ENCODE assay signal across 13 mouse cellular contexts in genomic region chr11:115477388-115477787, GRCm38 (mm10). TPM values are rescaled to one million over a fixed set of nuclear protein-coding genes. Genes with fewer than 3 reads are reported as not detected.
DNase-seq lines count a peak whose midpoint lies in the region; ATAC-seq and TF ChIP-seq lines count a peak whose summit lies in the region.
"Not testable (repeated sequence)": the region's sequence is repeated elsewhere in the genome, so short reads cannot be mapped to it uniquely, and the experiment has no call there.
"Had no signal": no experiment of that assay in that cellular context is flagged by ENCODE, and none has a peak within 500 bp of the region (broad histone marks: within the 10 kb centered on the region; RNA-seq: fewer than 3 reads in every experiment).

No protein-coding gene starts in this region.

- peaks cover 10% of the 10 kb centered on the region; the same call in 1 of the 2 replicates for H3K4me1 ChIP-seq in embryonic facial prominence, embryonic 14.5 days (ENCODE audit: control insufficient read depth, insufficient read depth, low read length)
- H3K4me1 ChIP-seq in hindbrain, embryonic 15.5 days (replicated peaks), result peaks cover 31% of the 10 kb centered on the region
- peaks cover 11% of the 10 kb centered on the region for H3K4me1 ChIP-seq in liver, adult 2 months (ENCODE audit: control insufficient read depth, insufficient read depth, low read length)
- H3K4me1 ChIP-seq in lung, embryonic 15.5 days, result peaks cover 31% of the 10 kb centered on the region
- H3K4me1 ChIP-seq in midbrain, embryonic 15.5 days, result peaks cover 33% of the 10 kb centered on the region
- H3K4me1 ChIP-seq in small intestine, adult 2 months (ENCODE audit: control insufficient read depth, insufficient read depth, insufficient read length, low read length), result peaks cover 12% of the 10 kb centered on the region; the same call in 1 of the 2 replicates

- H3K79me2 ChIP-seq in liver, adult 2 months (ENCODE audit: control insufficient read depth, insufficient read depth, low read length), result peaks cover 11% of the 10 kb centered on the region; the same call in 1 of the 2 replicates

- ATAC-seq in embryonic facial prominence, embryonic 14.5 days (ENCODE audit: low read depth); hindbrain, embryonic 15.5 days (ENCODE audit: low FRiP score, low read depth); lung, embryonic 15.5 days (ENCODE audit: borderline replicate concordance, extremely low read depth, low FRiP score, low TSS enrichment); midbrain, embryonic 15.5 days (replicated peaks): not testable (repeated sequence)

- DNase-seq in MEL-GATA-1-ER (ENCODE audit: extremely low read depth, low read depth), result peak; percentile 73
- DNase-seq in embryonic facial prominence, embryonic 14.5 days (ENCODE audit: low spot score), result not testable (repeated sequence)
- DNase-seq in liver, adult 2 months (ENCODE audit: extremely low read depth, low read depth, low spot score), result peak; percentile 37

- H3K36me3 ChIP-seq in embryonic facial prominence, embryonic 14.5 days (ENCODE audit: control insufficient read depth, insufficient read depth, low read length); hindbrain, embryonic 15.5 days; liver, adult 2 months (ENCODE audit: control insufficient read depth, insufficient read depth, low read length); lung, embryonic 15.5 days; midbrain, embryonic 15.5 days (replicated peaks): not testable (repeated sequence)
- H3K36me3 ChIP-seq in small intestine, adult 2 months (ENCODE audit: control insufficient read depth, insufficient read depth, low read length), result peaks cover 23% of the 10 kb centered on the region

- not testable (repeated sequence) for H3K9me3 ChIP-seq in embryonic facial prominence, embryonic 14.5 days (ENCODE audit: control insufficient read depth, low read length); hindbrain, embryonic 15.5 days; lung, embryonic 15.5 days; midbrain, embryonic 15.5 days

- not testable (repeated sequence) for H3K9ac ChIP-seq in embryonic facial prominence, embryonic 14.5 days (ENCODE audit: low read depth, low read length); liver, adult 2 months (ENCODE audit: low read depth, low read length); lung, embryonic 15.5 days
- 0 out of 2 replicates have a peak overlapping the region, but pooled peaks have one; percentile 19 for H3K9ac ChIP-seq in hindbrain, embryonic 15.5 days
- 0 out of 2 replicates have a peak overlapping the region, but pooled peaks have one; percentile 4 for H3K9ac ChIP-seq in midbrain, embryonic 15.5 days

- 0 out of 2 replicates have a peak overlapping the region, but pooled peaks have one; percentile 81 for H3K4me2 ChIP-seq in embryonic facial prominence, embryonic 14.5 days (ENCODE audit: low read depth, low read length)
- peak overlapping the region; percentile 93; the same call in 1 of the 2 replicates for H3K4me2 ChIP-seq in hindbrain, embryonic 15.5 days
- H3K4me2 ChIP-seq in lung, embryonic 15.5 days, result 0 out of 2 replicates have a peak overlapping the region, but pooled peaks have one; percentile 3
- peak overlapping the region; percentile 96; the same call in 1 of the 2 replicates for H3K4me2 ChIP-seq in midbrain, embryonic 15.5 days

- not testable (repeated sequence) for TF ChIP-seq CTCF in liver, adult 2 months (IDR thresholded peaks at IDR 0.05; ENCODE audit: low read depth, low read length); small intestine, adult 2 months (IDR thresholded peaks at IDR 0.05; ENCODE audit: extremely low read depth, insufficient read length, insufficient replicate concordance, low read depth, low read length)

- H3K27ac ChIP-seq in embryonic facial prominence, embryonic 14.5 days (replicated peaks; ENCODE audit: low read depth, low read length); hindbrain, embryonic 15.5 days (replicated peaks); liver, adult 2 months (replicated peaks; ENCODE audit: insufficient read depth, low read depth, low read length); lung, embryonic 15.5 days; midbrain, embryonic 15.5 days: not testable (repeated sequence)
- peak overlapping the region; percentile 60 for H3K27ac ChIP-seq in small intestine, adult 2 months (ENCODE audit: insufficient read depth, low read depth, low read length)

- H3K4me3 ChIP-seq in embryonic facial prominence, embryonic 14.5 days (ENCODE audit: low read depth, low read length); hindbrain, embryonic 15.5 days; midbrain, embryonic 15.5 days; small intestine, adult 2 months (ENCODE audit: low read depth, low read length): not testable (repeated sequence)
- H3K4me3 ChIP-seq in liver, adult 2 months (ENCODE audit: insufficient read depth, low read depth, low read length), result 0 out of 2 replicates have a peak overlapping the region, but pooled peaks have one; percentile 3
- H3K4me3 ChIP-seq in lung, embryonic 15.5 days, result 0 out of 2 replicates have a peak overlapping the region, but pooled peaks have one; percentile 8

- H3K27me3 ChIP-seq in embryonic facial prominence, embryonic 14.5 days (replicated peaks; ENCODE audit: control insufficient read depth, insufficient read depth, low read length); hindbrain, embryonic 15.5 days; liver, adult 2 months (ENCODE audit: control insufficient read depth, insufficient read depth, low read length); lung, embryonic 15.5 days; midbrain, embryonic 15.5 days (replicated peaks); small intestine, adult 2 months (ENCODE audit: control insufficient read depth, insufficient read depth, low read length): not testable (repeated sequence)

- not testable (repeated sequence) for TF ChIP-seq POLR2A in liver, adult 2 months (IDR thresholded peaks at IDR 0.05; ENCODE audit: extremely low read depth, insufficient read depth, low read length); small intestine, adult 2 months (IDR thresholded peaks at IDR 0.05; ENCODE audit: low read depth, low read length)

- WGBS in embryonic facial prominence, embryonic 14.5 days, result 84% methylated on average over 7 of the region's 7 CpGs
- WGBS in hindbrain, embryonic 15.5 days, result 87% methylated on average over 7 of the region's 7 CpGs
- WGBS in liver, adult 2 months, result 78% methylated on average over 7 of the region's 7 CpGs
- WGBS in lung, embryonic 15.5 days, result 76% methylated on average over 7 of the region's 7 CpGs
- WGBS in midbrain, embryonic 15.5 days, result 91% methylated on average over 7 of the region's 7 CpGs
- 81% methylated on average over 7 of the region's 7 CpGs for WGBS in small intestine, adult 2 months

RNA-seq across cellular contexts. Expression of gene Armc7, which starts 1.9 kb away (rescaled TPM):
- polyA plus RNA-seq in embryonic facial prominence, embryonic 14.5 days (2014; fragmentation: Nextera tagmentation; extraction: Ambion mirVana), result 7.6 TPM in 2 replicates
- polyA plus RNA-seq in hindbrain, embryonic 15.5 days (2015; fragmentation: Nextera tagmentation; extraction: Ambion mirVana), result 16.3 and 18.2 TPM in 2 replicates
- 1.6 and 1.7 TPM in 2 replicates for total RNA-seq in liver, adult 2 months (2014; rRNA removed)
- polyA plus RNA-seq in liver, adult 2 months (2012; rRNA removed), result 3.2 and 4.0 TPM in 2 replicates
- 6.6 and 7.1 TPM in 2 replicates for polyA plus RNA-seq in lung, embryonic 15.5 days (2015; fragmentation: Nextera tagmentation; extraction: Ambion mirVana)
- 20.6 and 20.9 TPM in 2 replicates for polyA plus RNA-seq in midbrain, embryonic 15.5 days (2015; fragmentation: Nextera tagmentation; extraction: Ambion mirVana)
- polyA plus RNA-seq in small intestine, adult 2 months (2012; rRNA removed), result 13.2 and 16.3 TPM in 2 replicates

RNA-seq across cellular contexts. Expression of gene Nt5c, which starts 14.3 kb away (rescaled TPM):
- polyA plus RNA-seq in embryonic facial prominence, embryonic 14.5 days (2014; fragmentation: Nextera tagmentation; extraction: Ambion mirVana), result 70.9 and 74.8 TPM in 2 replicates
- polyA plus RNA-seq in hindbrain, embryonic 15.5 days (2015; fragmentation: Nextera tagmentation; extraction: Ambion mirVana), result 88.4 and 101 TPM in 2 replicates
- total RNA-seq in liver, adult 2 months (2014; rRNA removed), result 39.2 and 39.5 TPM in 2 replicates
- polyA plus RNA-seq in liver, adult 2 months (2012; rRNA removed), result 29.6 and 32.6 TPM in 2 replicates
- polyA plus RNA-seq in lung, embryonic 15.5 days (2015; fragmentation: Nextera tagmentation; extraction: Ambion mirVana), result 81.5 and 83.7 TPM in 2 replicates
- polyA plus RNA-seq in midbrain, embryonic 15.5 days (2015; fragmentation: Nextera tagmentation; extraction: Ambion mirVana), result 98.4 and 108 TPM in 2 replicates
- polyA plus RNA-seq in small intestine, adult 2 months (2012; rRNA removed), result 56.8 and 132 TPM in 2 replicates

RNA-seq across cellular contexts. Expression of gene Slc16a5, which starts 15.1 kb away (rescaled TPM):
- 0.15 and 0.18 TPM in 2 replicates for polyA plus RNA-seq in embryonic facial prominence, embryonic 14.5 days (2014; fragmentation: Nextera tagmentation; extraction: Ambion mirVana)
- polyA plus RNA-seq in hindbrain, embryonic 15.5 days (2015; fragmentation: Nextera tagmentation; extraction: Ambion mirVana), result 0.17 and 0.24 TPM in 2 replicates
- total RNA-seq in liver, adult 2 months (2014; rRNA removed), result 23.0 and 36.3 TPM in 2 replicates
- 49.1 and 101 TPM in 2 replicates for polyA plus RNA-seq in liver, adult 2 months (2012; rRNA removed)
- polyA plus RNA-seq in lung, embryonic 15.5 days (2015; fragmentation: Nextera tagmentation; extraction: Ambion mirVana), result 0.55 and 1.9 TPM in 2 replicates
- 0.09 and 0.42 TPM in 2 replicates for polyA plus RNA-seq in midbrain, embryonic 15.5 days (2015; fragmentation: Nextera tagmentation; extraction: Ambion mirVana)
- 98.7 and 220 TPM in 2 replicates for polyA plus RNA-seq in small intestine, adult 2 months (2012; rRNA removed)
- total RNA-seq: gastrocnemius, postnatal 25 days; left cerebral cortex, adult 8-10 months had no signal
- polyA plus RNA-seq: embryonic facial prominence, embryonic 11.5 days; limb, embryonic 12.5 days had no signal

RNA-seq across cellular contexts. Expression of gene Jpt1, which starts 36.8 kb away (rescaled TPM):
- 576 and 619 TPM in 2 replicates for polyA plus RNA-seq in embryonic facial prominence, embryonic 14.5 days (2014; fragmentation: Nextera tagmentation; extraction: Ambion mirVana)
- polyA plus RNA-seq in hindbrain, embryonic 15.5 days (2015; fragmentation: Nextera tagmentation; extraction: Ambion mirVana), result 1,345 and 1,399 TPM in 2 replicates
- 14.1 and 17.2 TPM in 2 replicates for total RNA-seq in liver, adult 2 months (2014; rRNA removed)
- polyA plus RNA-seq in liver, adult 2 months (2012; rRNA removed), result 25.1 and 28.4 TPM in 2 replicates
- 504 and 510 TPM in 2 replicates for polyA plus RNA-seq in lung, embryonic 15.5 days (2015; fragmentation: Nextera tagmentation; extraction: Ambion mirVana)
- 1,600 and 1,616 TPM in 2 replicates for polyA plus RNA-seq in midbrain, embryonic 15.5 days (2015; fragmentation: Nextera tagmentation; extraction: Ambion mirVana)
- 210 and 430 TPM in 2 replicates for polyA plus RNA-seq in small intestine, adult 2 months (2012; rRNA removed)

RNA-seq across cellular contexts. Expression of gene Trim80, which starts 37.0 kb away (rescaled TPM):
- 0.11 TPM in 1 of 2 replicates, not detected in the other for polyA plus RNA-seq in embryonic facial prominence, embryonic 14.5 days (2014; fragmentation: Nextera tagmentation; extraction: Ambion mirVana)
- polyA plus RNA-seq in hindbrain, embryonic 15.5 days (2015; fragmentation: Nextera tagmentation; extraction: Ambion mirVana), result not detected in 2 replicates
- total RNA-seq in liver, adult 2 months (2014; rRNA removed), result 0.74 and 0.94 TPM in 2 replicates
- 2.0 and 4.0 TPM in 2 replicates for polyA plus RNA-seq in liver, adult 2 months (2012; rRNA removed)
- not detected in 2 replicates for polyA plus RNA-seq in lung, embryonic 15.5 days (2015; fragmentation: Nextera tagmentation; extraction: Ambion mirVana)
- not detected in 2 replicates for polyA plus RNA-seq in midbrain, embryonic 15.5 days (2015; fragmentation: Nextera tagmentation; extraction: Ambion mirVana)
- 1.5 and 4.7 TPM in 2 replicates for polyA plus RNA-seq in small intestine, adult 2 months (2012; rRNA removed)
- total RNA-seq: gastrocnemius, postnatal 25 days; heart, postnatal 4 days had no signal
- polyA plus RNA-seq: embryonic facial prominence, embryonic 11.5 days; limb, embryonic 12.5 days; Patski had no signal

Comparison
In these comparisons a context has a peak if more than half of its experiments do, and no peak if none do; other contexts are left out.
1. H3K4me2 ChIP-seq: peak in every context shown above with its lines; median percentile 96 in midbrain, embryonic 15.5 days; 93 in hindbrain, embryonic 15.5 days; 81 in embryonic facial prominence, embryonic 14.5 days; 3 in lung, embryonic 15.5 days.
2. RNA of gene Slc16a5, which starts 15.1 kb away (polyA plus RNA-seq): 98.7 to 220 TPM in small intestine, adult 2 months and 49.1 to 101 TPM in liver, adult 2 months; 0.55 to 1.9 TPM in lung, embryonic 15.5 days, 0.17 to 0.24 TPM in hindbrain, embryonic 15.5 days, 0.15 to 0.18 TPM in embryonic facial prominence, embryonic 14.5 days and 0.09 to 0.42 TPM in midbrain, embryonic 15.5 days; every median in the first group is over 10 times any median in the second.